Mouse (Mus musculus) C2C12 (cell line): ENCODE results near the gene Mef2c. TPM values are rescaled to one million over a fixed set of nuclear protein-coding genes. Genes with fewer than 3 reads are reported as not detected.

Experiments used
- H3K27me3 ChIP-seq: one replicate; pipeline ENCODE4 v1.6.1; 2011; ENCODE audit not compliant: control insufficient read depth, insufficient read depth, insufficient read length
- H3K36me3 ChIP-seq: one replicate; pipeline ENCODE4 v1.6.1; 2011; ENCODE audit not compliant: control insufficient read depth, insufficient read depth
- H3K4me3 ChIP-seq: one replicate; pipeline ENCODE4 v1.5.1; 2011; ENCODE audit warnings: mild to moderate bottlenecking, control low read depth; ENCODE audit not compliant: poor library complexity, insufficient read depth, severe bottlenecking
- H3K79me2 ChIP-seq: one replicate; pipeline ENCODE4 v1.6.1; 2011; ENCODE audit not compliant: control insufficient read depth, insufficient read depth
- H3K79me3 ChIP-seq: one replicate; pipeline ENCODE4 v1.6.1; 2011; ENCODE audit warnings: low read depth, control low read depth
- H3ac ChIP-seq: one replicate; pipeline ENCODE3; 2011; ENCODE audit warnings: low read depth; ENCODE audit not compliant: control insufficient read depth, insufficient read length
- CEBPB ChIP-seq: IDR thresholded peaks from one replicate; pipeline ENCODE4 v1.6.1; 2011; ENCODE audit warnings: low read depth, mild to moderate bottlenecking, control low read depth, moderate library complexity
- CTCF ChIP-seq: IDR thresholded peaks from one replicate; pipeline ENCODE4 v1.5.1; 2011; ENCODE audit not compliant: control insufficient read depth, insufficient read depth, insufficient read length
- FOSL1 ChIP-seq: IDR thresholded peaks from one replicate; pipeline ENCODE4 v1.8.0; 2011; ENCODE audit warnings: mild to moderate bottlenecking, low read length; ENCODE audit not compliant: poor library complexity, insufficient read depth, severe bottlenecking
- MAX ChIP-seq: IDR thresholded peaks from one replicate; pipeline ENCODE4 v1.6.1; 2011; ENCODE audit warnings: mild to moderate bottlenecking, control low read depth
- MYOD1 ChIP-seq: IDR thresholded peaks from one replicate; pipeline ENCODE4 v1.6.1; 2011; ENCODE audit warnings: low read depth; ENCODE audit not compliant: control insufficient read depth, insufficient read length
- MYOG ChIP-seq: IDR thresholded peaks from one replicate; pipeline ENCODE4 v1.6.1; 2011; ENCODE audit not compliant: control insufficient read depth, insufficient read length; ENCODE audit errors: extremely low read depth
- USF1 ChIP-seq: IDR thresholded peaks from one replicate; pipeline ENCODE4 v1.6.1; 2011; ENCODE audit warnings: low read depth, mild to moderate bottlenecking, control low read depth, moderate library complexity
- polyA plus RNA-seq: library from polyadenylated mRNA; unstranded; fragments of >200 nt; fragmentation: generic; extraction: Trizol; gene quantifications from one replicate; pipeline ENCODE4 v1.2.1, GENCODE M21; 2012; ENCODE audit warnings: missing spikeins

Mef2c gene
- polyA plus RNA-seq, 1 experiment: 2.5 TPM

DNA sequence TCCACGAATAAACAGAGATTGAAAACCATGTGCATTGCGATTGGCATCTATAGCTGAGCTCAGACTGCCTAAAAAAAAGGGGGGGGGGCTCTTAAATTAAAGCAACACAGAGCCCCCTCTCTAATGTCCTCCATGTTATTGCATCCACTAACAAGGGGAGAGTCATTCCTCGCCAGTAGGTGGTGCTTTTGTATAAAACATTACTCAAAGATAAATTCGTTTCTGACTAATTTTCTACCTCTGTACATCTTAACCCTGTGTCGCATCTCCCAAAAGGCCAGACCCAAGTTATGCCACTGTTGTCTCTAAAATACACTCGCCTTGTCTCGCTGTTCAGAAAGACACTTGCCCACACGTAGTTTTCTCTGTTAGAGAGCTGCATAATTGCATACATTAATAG lies 156.9 kb downstream of the Mef2c start:
- TF ChIP-seq CTCF (no peak), MYOG (no peak), USF1 (no peak), MAX (no peak), CEBPB (no peak), MYOD1 (no peak), FOSL1 (no peak)
- H3K79me3 ChIP-seq: no peaks in the 10 kb centered on the region

DNA sequence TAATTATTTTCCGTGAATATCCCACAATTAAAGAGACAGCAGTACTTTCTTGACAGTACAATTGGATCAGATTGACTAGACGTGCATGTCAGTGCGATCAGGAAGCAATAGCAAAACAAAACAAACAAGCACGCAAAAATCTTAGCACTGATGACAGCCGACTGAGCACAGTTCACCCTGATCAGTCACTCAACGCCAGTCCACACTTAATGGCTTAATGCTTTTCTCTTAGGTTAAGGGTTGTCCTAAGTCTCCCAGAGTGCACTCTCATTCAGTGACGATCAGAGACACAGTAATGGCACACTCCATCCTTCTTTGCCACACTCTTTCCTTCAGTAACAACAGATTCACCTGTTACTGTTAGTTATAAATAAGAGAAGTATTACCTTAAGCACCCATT lies 157.3 kb downstream of the Mef2c start:
- Histone ChIP-seq H3K79me3 (no peaks in the 10 kb centered on the region), H3K79me2 (no peaks in the 10 kb centered on the region), H3K4me3 (no peak overlapping the region), H3K27me3 (no peaks in the 10 kb centered on the region), H3ac (no peak overlapping the region), H3K36me3 (no peaks in the 10 kb centered on the region)
- TF ChIP-seq CEBPB (no peak), MYOG (no peak), MAX (no peak), CTCF (no peak), FOSL1 (no peak), MYOD1 (no peak)

More for the DNA sequence above, 156.9 kb downstream of the Mef2c start:
- Histone ChIP-seq H3K79me2 (no peaks in the 10 kb centered on the region), H3K36me3 (no peaks in the 10 kb centered on the region), H3K27me3 (no peaks in the 10 kb centered on the region), H3K4me3 (no peak overlapping the region), H3ac (no peak overlapping the region)

DNA sequence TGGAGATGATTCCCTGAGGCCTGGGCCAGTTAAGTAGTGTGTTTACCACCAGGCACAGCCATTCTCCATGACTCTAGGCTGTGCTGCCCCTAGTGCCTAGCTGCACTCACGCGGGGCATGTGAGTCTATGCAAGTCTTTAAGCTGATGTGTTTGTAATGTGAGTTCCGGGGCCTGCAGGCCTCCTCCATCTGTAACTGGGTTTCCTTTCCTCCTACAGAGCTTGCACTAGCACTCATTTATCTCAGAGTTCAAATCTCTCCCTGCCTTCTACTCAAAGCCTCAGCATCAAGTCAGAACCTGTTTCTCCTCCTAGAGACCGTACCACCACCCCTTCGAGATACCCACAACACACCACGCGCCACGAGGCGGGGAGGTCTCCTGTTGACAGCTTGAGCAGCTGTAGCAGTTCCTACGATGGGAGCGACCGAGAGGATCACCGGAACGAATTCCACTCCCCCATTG lies 158.3 kb downstream of the Mef2c start:
- Histone ChIP-seq H3K36me3 (no peaks in the 10 kb centered on the region), H3K4me3 (no peak overlapping the region), H3K27me3 (no peaks in the 10 kb centered on the region), H3K79me2 (no peaks in the 10 kb centered on the region), H3K79me3 (no peaks in the 10 kb centered on the region), H3ac (no peak overlapping the region)
- TF ChIP-seq MYOD1: no peak
- TF ChIP-seq MYOG: no peak
- TF ChIP-seq CEBPB: no peak
- no peak for TF ChIP-seq USF1
- TF ChIP-seq CTCF: no peak
- TF ChIP-seq MAX: no peak
- no peak for TF ChIP-seq FOSL1

DNA sequence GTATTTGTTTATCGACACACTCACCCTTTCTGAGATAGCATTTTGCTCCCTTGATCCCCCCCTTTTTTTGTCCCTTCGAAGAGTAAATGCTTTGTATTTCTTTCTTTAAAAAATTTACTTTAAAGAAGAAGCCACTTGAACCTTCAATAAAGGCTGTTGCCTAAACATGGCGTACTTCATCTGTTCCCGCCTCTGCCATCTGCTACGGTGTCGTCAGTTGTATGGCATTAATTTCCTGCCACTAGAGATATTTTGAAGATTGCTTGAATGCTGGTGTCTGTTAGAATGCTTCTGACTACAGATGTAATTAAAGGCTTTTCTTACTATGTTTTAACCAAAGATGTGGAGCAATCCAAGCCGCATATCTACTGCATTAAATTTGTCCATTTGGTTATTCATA lies 162.3 kb downstream of the Mef2c start:
- Histone ChIP-seq H3K79me3 (no peaks in the 10 kb centered on the region), H3ac (no peak overlapping the region), H3K4me3 (no peak overlapping the region), H3K36me3 (no peaks in the 10 kb centered on the region), H3K79me2 (no peaks in the 10 kb centered on the region), H3K27me3 (no peaks in the 10 kb centered on the region)
- no peak for TF ChIP-seq CTCF
- TF ChIP-seq USF1: no peak
- no peak for TF ChIP-seq MYOG
- no peak for TF ChIP-seq MYOD1
- TF ChIP-seq CEBPB: no peak
- TF ChIP-seq MAX: no peak
- TF ChIP-seq FOSL1: no peak

DNA sequence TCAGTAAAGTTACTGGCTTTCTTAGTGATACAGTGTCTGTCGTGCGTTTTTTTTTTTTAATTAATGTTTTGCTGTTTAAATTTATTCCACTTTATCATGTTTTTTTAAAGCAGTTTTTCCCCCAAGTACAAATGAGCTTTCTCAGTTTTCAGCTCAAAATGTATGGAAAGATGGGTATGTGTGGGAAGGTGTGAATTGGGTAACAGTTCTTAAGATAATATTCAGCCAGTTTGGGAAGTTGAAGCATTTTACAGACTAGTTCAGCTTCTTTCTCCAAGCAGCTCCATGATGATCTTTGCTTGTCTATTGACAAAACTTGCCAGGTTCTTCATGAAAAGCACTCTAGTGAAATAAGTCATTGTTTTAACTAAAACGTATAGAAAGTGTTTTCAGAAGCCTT lies 163.2 kb downstream of the Mef2c start:
- H3K27me3 ChIP-seq: no peaks in the 10 kb centered on the region
- no peaks in the 10 kb centered on the region for H3K79me3 ChIP-seq
- no peak overlapping the region for H3K4me3 ChIP-seq
- H3K79me2 ChIP-seq: no peaks in the 10 kb centered on the region
- no peak overlapping the region for H3ac ChIP-seq
- no peaks in the 10 kb centered on the region for H3K36me3 ChIP-seq
- TF ChIP-seq CEBPB: no peak
- no peak for TF ChIP-seq USF1
- no peak for TF ChIP-seq MAX
- no peak for TF ChIP-seq CTCF
- no peak for TF ChIP-seq MYOD1
- no peak for TF ChIP-seq FOSL1
- TF ChIP-seq MYOG: no peak

DNA sequence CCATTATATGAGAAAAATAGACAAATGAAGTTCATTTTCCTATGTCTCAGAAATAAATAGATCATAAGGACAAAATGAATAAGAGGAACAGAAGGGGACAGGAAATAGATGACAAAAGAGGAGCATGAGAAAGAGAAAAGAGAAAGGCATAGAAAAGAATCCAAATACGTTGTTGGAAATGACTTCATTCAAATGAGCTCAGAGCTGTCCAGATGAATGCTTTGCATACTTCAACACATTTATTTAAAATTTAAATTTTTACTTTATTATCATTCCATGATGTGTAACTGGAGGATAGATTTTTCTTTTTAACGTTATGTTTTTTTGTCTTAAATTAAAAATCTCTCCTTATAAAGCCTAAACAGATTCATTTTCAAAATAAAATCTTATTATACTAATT lies 203.8 kb downstream of the Mef2c start:
- TF ChIP-seq CEBPB: no peak
- TF ChIP-seq CTCF: no peak
- no peak for TF ChIP-seq MAX
- Histone ChIP-seq H3K4me3 (no peak overlapping the region), H3ac (no peak overlapping the region), H3K27me3 (no peaks in the 10 kb centered on the region), H3K79me2 (no peaks in the 10 kb centered on the region), H3K79me3 (no peaks in the 10 kb centered on the region), H3K36me3 (no peaks in the 10 kb centered on the region)
